Mouse (Mus musculus) frontal cortex, postnatal 10 days (tissue): ENCODE data around the gene Hapln2.

Source experiments
- DNase-seq, 2 experiments: peaks; one replicate each; pipeline ENCODE4 v3.0.0; 2022; ENCODE audit warnings: low spot score in 2 of 2, mixed read lengths in 1 of 2

The Hapln2 gene

GRCm38 (mm10) chr3:87981894-87982835 lies 45.2 kb downstream of the Hapln2 start:
- DNase-seq = no peak

- no peak for DNase-seq
Measured at GRCm38 (mm10) chr3:87981214-87981760, 46.1 kb downstream of the Hapln2 start.

- DNase-seq = no peak
Measured at GRCm38 (mm10) chr3:87980728-87981127, 46.7 kb downstream of the Hapln2 start.

GRCm38 (mm10) chr3:87980085-87980484 lies 47.3 kb downstream of the Hapln2 start:
- no peak for DNase-seq

GRCm38 (mm10) chr3:87979493-87979892 lies 47.9 kb downstream of the Hapln2 start:
- DNase-seq = no peak

GRCm38 (mm10) chr3:87974381-87974987 lies 52.9 kb downstream of the Hapln2 start:
- no peak for DNase-seq

- no peak for DNase-seq
Measured at GRCm38 (mm10) chr3:87973593-87974380, 53.6 kb downstream of the Hapln2 start.

- no peak for DNase-seq
Measured at GRCm38 (mm10) chr3:87972776-87973175, 54.6 kb downstream of the Hapln2 start.

GRCm38 (mm10) chr3:87972203-87972664 lies 55.1 kb downstream of the Hapln2 start:
- no peak for DNase-seq
